Mouse (Mus musculus) hindbrain, embryonic 10.5 days (tissue): ENCODE measurements around the gene Sf1. TPM values are rescaled to one million over a fixed set of nuclear protein-coding genes. Genes with fewer than 3 reads are reported as not detected.

ENCODE experiments used
- DNase-seq: peaks from one replicate; pipeline ENCODE4 v3.0.0-alpha.2; 2017; ENCODE audit warnings: low spot score
- H3K27ac ChIP-seq: fragments of 300-500 bp; sonication (generic); 2 replicates; pipeline ENCODE4 v1.5.1; 2016; ENCODE audit warnings: mild to moderate bottlenecking, moderate library complexity
- H3K27me3 ChIP-seq: fragments of 300-500 bp; sonication (generic); 2 replicates; pipeline ENCODE4 v1.6.1; 2016; ENCODE audit warnings: mild to moderate bottlenecking; ENCODE audit not compliant: poor library complexity, insufficient read depth, severe bottlenecking
- H3K36me3 ChIP-seq: fragments of 300-500 bp; sonication (generic); 2 replicates; pipeline ENCODE4 v1.6.1; 2016; ENCODE audit warnings: mild to moderate bottlenecking, moderate library complexity
- H3K4me1 ChIP-seq: fragments of 300-500 bp; sonication (generic); replicated peaks from 2 replicates; pipeline ENCODE4 v1.6.1; 2016; ENCODE audit warnings: mild to moderate bottlenecking
- H3K4me3 ChIP-seq: fragments of 300-500 bp; sonication (generic); 2 replicates; pipeline ENCODE4 v1.5.1; 2016; ENCODE audit warnings: mild to moderate bottlenecking, moderate library complexity
- H3K9me3 ChIP-seq: fragments of 300-500 bp; sonication (generic); 2 replicates; pipeline ENCODE4 v1.6.1; 2016; ENCODE audit warnings: mild to moderate bottlenecking, moderate library complexity
- WGBS: fragments of 180-500 bp; shearing (Covaris S2); methylation state at CpG from one replicate; pipeline ENCODE4 v1.1.7; 2016; 5-methylcytosine and 5-hydroxymethylcytosine counted together
- polyA plus RNA-seq: library from polyadenylated mRNA; unstranded; fragments of >200 nt; fragmentation: Nextera tagmentation; extraction: Ambion mirVana; gene quantifications from 2 replicates; pipeline ENCODE4 v1.2.1, GENCODE M21; 2016

The Sf1 gene
- polyA plus RNA-seq, 1 experiment from 2014 or later: 221 TPM

DNA sequence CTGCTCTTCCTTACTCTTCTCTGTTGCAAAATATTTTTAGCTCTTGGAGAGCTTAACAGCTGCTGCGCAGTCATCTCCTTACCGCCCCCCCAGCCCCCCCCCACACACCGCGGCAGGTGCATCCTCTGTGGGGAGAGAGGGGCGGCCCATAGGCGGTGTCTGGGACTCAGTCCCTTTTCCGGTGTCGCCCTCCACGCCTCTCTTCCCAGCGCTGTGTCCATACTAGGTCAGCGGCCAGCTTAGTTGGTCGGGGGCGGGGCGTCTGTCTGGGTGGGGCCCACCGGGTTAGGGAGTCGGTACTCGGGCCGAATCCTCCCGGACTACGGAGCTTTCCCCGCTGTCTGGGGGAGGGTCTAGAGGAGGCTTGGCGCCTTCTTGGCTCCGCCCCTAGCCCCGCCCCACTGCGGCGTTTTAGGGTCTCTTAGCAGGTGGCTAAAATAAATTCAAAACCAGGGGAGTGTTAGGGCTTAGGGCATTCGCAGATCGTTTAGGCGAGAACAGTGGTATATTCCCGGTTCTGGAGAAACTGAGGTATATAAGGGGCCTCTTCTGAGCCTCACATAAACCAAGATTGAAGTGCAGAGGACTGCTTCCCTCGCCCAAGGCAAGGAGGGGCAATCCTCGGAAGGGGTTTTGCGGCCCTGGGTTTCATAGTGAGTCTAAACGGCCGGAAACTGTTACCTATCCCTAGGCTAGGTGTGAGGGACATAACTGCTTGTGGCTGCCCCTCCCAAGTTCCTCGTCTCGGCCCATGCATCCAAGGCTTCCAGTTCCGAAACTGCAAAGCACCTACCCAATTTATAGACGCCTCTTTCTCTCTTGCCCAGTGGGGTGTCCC, 35.2 kb downstream of the Sf1 start:
- H3K27ac ChIP-seq: peak overlapping the region; percentile 86
- H3K4me1 ChIP-seq: peaks cover 60% of the 10 kb centered on the region
- peak; percentile 57 for DNase-seq
- no peaks in the 10 kb centered on the region for H3K36me3 ChIP-seq
- WGBS: 1% methylated on average over 39 of the region's 39 CpGs
- H3K4me3 ChIP-seq: peak overlapping the region; percentile 79
- H3K9me3 ChIP-seq: no peaks in the 10 kb centered on the region
- peaks cover 74% of the 10 kb centered on the region for H3K27me3 ChIP-seq

DNA sequence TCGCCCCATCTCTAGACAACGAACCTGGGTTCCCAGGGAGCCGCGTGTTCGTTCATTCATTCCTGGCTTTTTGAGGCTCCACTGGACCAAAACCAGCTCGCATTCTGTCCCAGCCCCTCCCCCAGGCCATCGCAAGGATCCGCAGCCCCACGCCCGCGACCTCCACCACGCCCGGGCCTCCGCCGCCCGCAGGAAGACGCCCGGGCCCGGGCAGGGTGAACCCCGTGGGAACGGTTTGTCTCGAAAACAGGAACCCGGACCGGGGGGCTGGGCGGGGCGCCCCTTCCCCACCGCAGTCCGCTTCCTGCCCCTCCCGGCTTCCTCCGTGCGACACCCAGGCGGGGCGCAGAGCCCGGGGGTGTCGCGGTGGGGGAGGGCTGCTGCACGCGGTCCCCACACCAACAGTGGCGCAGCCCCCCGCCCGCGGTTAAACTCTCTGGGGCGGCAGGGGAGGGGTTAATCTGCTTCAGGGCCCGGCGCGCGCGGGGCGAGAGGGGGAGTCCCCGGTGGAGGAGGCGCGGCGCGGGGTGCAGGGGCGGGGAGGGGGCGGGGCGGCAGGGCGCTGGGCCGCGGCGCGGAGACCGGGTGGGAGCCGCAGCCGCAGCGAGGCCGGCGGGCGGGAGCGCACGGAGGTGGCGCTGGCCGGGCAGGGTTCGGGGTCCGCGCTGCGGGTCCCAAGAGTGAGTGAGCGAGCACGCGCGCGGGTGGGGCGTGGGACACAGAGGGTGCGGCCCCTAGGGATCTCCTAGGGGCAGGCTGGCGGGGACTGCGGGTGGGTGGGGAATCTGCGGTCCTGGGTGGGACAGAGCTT, 36.0 kb downstream of the Sf1 start, which contains the start of gene Rasgrp2:
Rasgrp2 (plus strand) TSS at position 56 of the 811 bp plus-strand sequence.
- peaks cover 68% of the 10 kb centered on the region for H3K4me1 ChIP-seq
- no peaks in the 10 kb centered on the region for H3K36me3 ChIP-seq
- H3K4me3 ChIP-seq: peak within 1 kb of the TSS; percentile 79
- DNase-seq: peak; percentile 43
- H3K27me3 ChIP-seq: peaks cover 83% of the 10 kb centered on the region
- H3K9me3 ChIP-seq: no peaks in the 10 kb centered on the region
- peak within 1 kb of the TSS; percentile 86 for H3K27ac ChIP-seq
- 1% methylated on average over 85 of the region's 87 CpGs for WGBS

DNA sequence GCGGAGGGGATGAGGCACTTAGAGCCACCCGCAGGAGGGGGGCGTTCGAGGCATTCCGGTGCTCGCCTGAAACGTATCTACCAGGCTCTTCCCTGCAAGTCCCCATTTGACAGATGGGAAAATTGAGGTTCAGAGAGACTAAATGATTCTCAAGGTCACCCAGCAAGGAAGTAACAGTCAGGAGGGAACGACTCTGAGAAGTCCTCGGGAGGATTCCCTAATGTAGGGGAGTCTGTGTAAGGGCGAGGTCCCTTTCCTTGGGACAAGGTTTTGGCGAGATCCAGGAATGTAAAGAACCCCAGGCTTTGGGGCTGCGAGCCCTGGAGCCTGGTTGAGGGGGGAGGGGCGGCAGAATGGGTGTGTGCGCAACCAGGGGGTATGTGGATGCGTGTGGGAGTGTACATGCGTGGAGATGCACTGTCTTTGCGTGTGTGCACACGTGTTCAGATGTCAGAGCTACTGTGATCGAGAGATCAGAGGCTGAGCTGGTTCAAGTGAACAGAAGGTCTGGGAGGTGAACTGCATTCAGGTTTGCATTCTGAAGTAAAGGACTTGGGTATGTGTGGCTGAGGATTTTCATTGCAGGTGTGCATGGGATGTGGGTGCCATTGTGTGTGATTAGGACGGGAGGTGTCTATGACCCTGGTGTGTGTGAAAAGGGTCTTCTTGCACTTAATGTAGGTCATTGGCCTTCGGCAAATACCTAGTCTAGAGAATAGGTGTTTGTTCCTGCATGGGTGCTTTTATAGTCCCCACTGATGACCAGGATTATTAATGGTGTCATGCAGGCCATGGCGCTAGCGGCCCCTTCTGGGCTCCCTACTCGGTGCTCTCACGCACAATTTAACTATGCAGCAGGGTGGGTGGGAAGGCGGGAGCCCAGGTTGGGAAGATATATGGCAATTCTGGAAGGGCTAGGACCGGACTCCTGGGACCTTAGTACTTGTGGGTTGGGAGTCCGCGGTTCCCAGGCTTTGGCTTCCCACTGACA, 36.9 kb downstream of the Sf1 start:
- Histone ChIP-seq H3K36me3 (no peaks in the 10 kb centered on the region), H3K9me3 (no peaks in the 10 kb centered on the region), H3K27me3 (peaks cover 88% of the 10 kb centered on the region), H3K4me3 (peak overlapping the region; percentile 79), H3K4me1 (peaks cover 74% of the 10 kb centered on the region), H3K27ac (peak overlapping the region; percentile 86)
- 3% methylated on average over 29 of the region's 29 CpGs for WGBS
- no peak for DNase-seq

DNA sequence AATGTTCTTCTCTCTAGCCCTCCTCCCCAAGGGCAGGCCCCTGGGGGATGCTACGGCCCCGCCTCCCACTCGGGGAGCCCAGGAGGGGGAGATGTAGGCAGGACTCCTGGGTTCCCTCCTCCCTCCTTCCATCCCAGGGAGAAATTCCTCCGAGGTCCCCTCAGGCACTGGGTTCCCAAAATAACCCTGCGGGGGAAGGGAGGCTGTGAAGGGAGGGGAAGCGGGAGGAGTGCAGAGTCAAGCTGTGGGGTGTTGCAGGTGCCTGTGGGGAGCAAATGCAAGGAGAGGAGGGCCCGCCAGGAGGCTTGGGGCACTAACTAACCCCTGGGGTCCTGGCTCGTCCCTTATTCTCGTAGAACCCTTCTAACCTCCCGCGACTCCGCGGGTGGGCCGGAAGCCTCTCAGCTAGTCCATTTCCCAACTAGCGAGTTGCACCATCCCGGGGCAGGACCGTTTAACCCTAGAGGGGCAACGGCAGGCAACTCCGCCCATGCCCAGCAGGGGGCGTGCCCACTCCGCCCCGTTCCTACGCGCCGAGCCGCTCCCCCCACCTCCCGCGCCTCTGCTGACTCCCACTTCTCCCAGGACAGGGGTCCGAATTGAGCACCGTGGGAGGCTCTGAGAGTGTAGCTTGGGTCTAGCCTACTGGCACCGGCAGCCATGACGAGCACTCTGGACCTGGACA, 37.8 kb downstream of the Sf1 start:
- Histone ChIP-seq H3K27ac (peak overlapping the region; percentile 66), H3K4me3 (peak overlapping the region; percentile 79), H3K4me1 (peaks cover 74% of the 10 kb centered on the region), H3K36me3 (no peaks in the 10 kb centered on the region), H3K27me3 (peaks cover 85% of the 10 kb centered on the region), H3K9me3 (no peaks in the 10 kb centered on the region)
- peak; percentile 80 for DNase-seq
- WGBS: under 1% methylated on average over 32 of the region's 32 CpGs

DNA sequence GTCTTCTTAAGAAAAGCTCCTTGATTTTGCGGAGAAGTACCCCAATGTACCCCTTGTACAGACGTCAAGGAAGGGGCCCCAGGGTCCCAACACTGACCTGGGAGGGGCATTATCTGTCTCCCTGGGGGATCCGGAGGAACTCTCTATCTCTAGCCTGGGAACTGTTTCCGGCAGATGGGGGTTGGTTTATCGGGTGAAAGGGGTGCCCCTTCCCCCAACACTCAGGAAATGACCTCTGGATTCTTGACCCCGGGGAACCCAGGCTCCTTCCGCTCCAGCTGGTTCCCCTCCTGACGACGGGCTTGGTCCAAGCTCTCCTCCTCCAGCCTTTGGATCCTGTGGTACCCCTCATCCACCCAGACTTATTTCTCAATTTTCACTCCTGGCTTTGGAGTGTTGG, 38.5 kb downstream of the Sf1 start:
- no peak for DNase-seq
- Histone ChIP-seq H3K27me3 (peaks cover 82% of the 10 kb centered on the region), H3K9me3 (no peaks in the 10 kb centered on the region), H3K36me3 (no peaks in the 10 kb centered on the region), H3K4me3 (peak overlapping the region; percentile 79), H3K27ac (no peak overlapping the region), H3K4me1 (peaks cover 74% of the 10 kb centered on the region)
- 8% methylated on average over 9 of the region's 9 CpGs for WGBS

DNA sequence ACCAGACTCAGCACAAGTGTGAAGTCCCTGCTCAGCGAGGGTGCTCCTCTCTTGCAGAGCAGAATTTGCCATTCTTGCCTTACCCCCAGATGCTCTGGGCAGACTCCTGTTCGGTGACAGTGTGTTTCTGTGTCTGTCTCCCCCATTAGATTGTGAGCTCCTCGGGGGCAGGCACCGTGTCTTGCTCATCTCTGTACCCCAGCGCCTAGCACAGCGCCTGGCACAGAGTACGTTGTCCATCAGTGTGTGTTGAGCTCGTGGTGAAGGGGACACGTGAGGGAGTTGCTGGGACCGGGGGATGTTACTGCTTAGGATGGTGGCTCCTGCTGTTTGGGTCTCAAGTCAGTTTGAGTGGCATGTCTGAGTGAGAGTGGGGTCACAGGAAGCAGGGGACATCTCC, 40.4 kb downstream of the Sf1 start:
- Histone ChIP-seq H3K27me3 (peaks cover 75% of the 10 kb centered on the region), H3K4me3 (no peak overlapping the region), H3K9me3 (no peaks in the 10 kb centered on the region), H3K27ac (peak overlapping the region; percentile 13; the same call in 1 of the 2 replicates), H3K36me3 (no peaks in the 10 kb centered on the region), H3K4me1 (peaks cover 72% of the 10 kb centered on the region)
- no peak for DNase-seq
- WGBS: 79% methylated on average over 10 of the region's 10 CpGs

DNA sequence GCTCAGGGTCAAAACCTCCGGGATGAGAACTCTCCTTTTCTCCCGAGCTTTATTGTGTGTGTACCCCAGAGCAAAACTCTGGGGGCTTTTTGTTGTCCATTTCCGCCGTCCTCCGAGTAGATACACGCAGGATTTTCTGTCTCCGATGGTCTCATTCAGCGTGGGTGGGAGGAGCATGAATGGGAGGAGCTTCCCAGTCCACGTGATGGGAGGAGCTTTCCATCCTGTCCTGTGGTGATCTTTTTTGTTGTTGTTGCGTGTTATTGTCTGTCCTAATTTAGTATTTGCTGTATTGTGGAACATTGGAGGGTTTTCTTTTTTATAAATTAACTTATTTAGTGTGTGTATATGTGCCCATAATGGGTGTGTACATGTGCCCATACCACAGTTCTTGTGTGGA, 41.9 kb downstream of the Sf1 start:
- no peak overlapping the region for H3K27ac ChIP-seq
- H3K9me3 ChIP-seq: no peaks in the 10 kb centered on the region
- no peak overlapping the region for H3K4me3 ChIP-seq
- H3K36me3 ChIP-seq: no peaks in the 10 kb centered on the region
- WGBS: 67% methylated on average over 10 of the region's 10 CpGs
- DNase-seq: no peak
- H3K27me3 ChIP-seq: peaks cover 60% of the 10 kb centered on the region
- peaks cover 57% of the 10 kb centered on the region for H3K4me1 ChIP-seq

DNA sequence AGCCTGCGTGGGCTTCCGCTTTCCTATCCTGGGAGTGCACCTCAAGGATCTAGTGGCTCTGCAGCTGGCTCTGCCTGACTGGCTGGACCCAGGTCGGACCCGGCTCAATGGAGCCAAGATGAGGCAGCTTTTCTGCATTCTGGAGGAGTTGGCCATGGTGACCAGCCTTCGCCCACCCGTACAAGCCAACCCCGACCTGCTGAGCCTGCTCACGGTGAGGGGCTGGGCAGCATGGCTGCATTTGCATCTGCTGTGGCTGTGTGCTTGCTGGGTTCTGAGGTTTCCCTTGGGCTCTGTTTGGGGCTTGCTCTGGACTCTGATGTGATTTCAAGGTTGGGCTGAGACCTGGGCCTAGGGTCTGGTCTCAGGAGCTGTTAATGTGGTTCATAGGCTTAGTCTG, 43.6 kb downstream of the Sf1 start:
- Histone ChIP-seq H3K9me3 (no peaks in the 10 kb centered on the region), H3K4me3 (no peak overlapping the region), H3K36me3 (no peaks in the 10 kb centered on the region), H3K4me1 (peaks cover 44% of the 10 kb centered on the region), H3K27me3 (peaks cover 44% of the 10 kb centered on the region), H3K27ac (no peak overlapping the region)
- 81% methylated on average over 8 of the region's 8 CpGs for WGBS
- no peak for DNase-seq

DNA sequence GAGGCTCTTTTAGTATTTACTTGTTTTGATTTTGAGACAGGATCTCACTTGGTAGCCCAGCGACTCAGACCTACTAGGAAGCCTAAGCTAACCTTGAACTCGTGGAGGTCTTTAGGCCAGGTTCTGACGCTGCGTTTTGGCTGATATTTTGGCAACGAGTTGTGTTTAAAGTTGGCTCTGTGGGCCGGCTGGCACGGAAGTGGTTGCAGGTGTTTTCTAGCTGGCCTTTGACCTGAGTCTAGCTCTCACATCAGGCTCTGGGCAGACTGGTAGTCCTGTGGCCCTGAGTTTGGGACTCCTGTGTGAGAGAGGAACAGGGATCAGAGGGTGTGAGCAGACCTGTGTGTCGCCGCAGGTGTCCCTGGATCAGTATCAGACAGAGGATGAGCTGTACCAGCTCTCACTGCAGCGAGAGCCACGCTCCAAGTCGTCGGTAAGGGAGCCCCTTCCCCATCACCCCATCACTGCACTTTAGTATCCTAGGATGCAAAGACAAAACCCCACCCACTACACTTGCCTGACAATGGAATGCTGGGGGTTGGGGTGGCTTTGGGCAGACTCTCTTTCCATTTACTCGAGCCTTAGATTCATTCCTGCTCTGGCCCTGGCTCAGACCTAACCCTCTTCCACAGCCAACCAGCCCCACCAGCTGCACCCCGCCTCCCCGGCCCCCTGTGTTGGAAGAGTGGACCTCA, 44.5 kb downstream of the Sf1 start:
- Histone ChIP-seq H3K4me1 (peaks cover 41% of the 10 kb centered on the region), H3K27ac (no peak overlapping the region), H3K27me3 (peaks cover 35% of the 10 kb centered on the region), H3K4me3 (no peak overlapping the region), H3K36me3 (no peaks in the 10 kb centered on the region), H3K9me3 (no peaks in the 10 kb centered on the region)
- no peak for DNase-seq
- WGBS: 49% methylated on average over 16 of the region's 16 CpGs

DNA sequence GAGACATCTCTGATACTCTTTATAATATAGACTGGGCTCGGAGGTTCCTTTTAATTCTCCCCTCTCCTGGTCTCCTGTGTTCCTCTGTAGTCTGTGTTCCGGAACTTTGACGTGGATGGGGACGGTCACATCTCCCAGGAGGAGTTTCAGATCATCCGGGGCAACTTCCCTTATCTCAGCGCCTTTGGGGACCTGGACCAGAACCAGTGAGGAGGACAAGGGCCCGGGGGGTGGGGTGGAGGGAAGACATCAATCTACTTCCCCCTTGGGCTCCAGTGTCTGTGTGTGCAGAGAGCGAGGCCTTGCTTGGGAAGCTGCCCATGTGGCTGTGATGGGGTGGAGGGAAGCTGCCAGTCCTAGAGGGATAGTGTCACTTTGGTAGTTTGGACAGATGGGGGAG, 45.3 kb downstream of the Sf1 start:
- WGBS: 77% methylated on average over 8 of the region's 8 CpGs
- Histone ChIP-seq H3K9me3 (no peaks in the 10 kb centered on the region), H3K4me1 (peaks cover 41% of the 10 kb centered on the region), H3K27me3 (peaks cover 30% of the 10 kb centered on the region), H3K4me3 (no peak overlapping the region), H3K36me3 (no peaks in the 10 kb centered on the region), H3K27ac (no peak overlapping the region)
- DNase-seq: no peak

DNA sequence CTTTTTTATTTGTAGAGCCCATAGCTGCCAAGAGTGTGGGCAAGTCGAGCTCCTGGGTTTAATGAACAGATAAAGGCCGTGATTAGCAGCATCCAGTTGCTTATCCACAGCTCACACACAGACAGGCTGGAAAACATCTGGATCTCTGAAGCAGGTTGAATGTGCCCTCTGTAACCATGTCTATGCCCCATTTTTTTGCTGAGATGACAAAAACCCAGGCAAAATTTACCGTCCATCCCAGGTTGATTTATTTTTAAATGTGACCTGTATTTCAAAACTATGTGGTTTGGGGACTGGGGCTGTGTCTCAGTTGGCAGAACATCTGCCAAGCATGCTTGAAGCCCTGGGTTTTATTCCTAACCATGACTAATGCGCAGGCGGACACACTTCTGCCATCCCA, 45.7 kb downstream of the Sf1 start:
- Histone ChIP-seq H3K27ac (no peak overlapping the region), H3K4me3 (no peak overlapping the region), H3K27me3 (peaks cover 29% of the 10 kb centered on the region), H3K36me3 (no peaks in the 10 kb centered on the region), H3K9me3 (no peaks in the 10 kb centered on the region), H3K4me1 (peaks cover 39% of the 10 kb centered on the region)
- DNase-seq: no peak
- 84% methylated on average over 5 of the region's 5 CpGs for WGBS
